Mouse (Mus musculus): ENCODE measurements around the gene Msh4.

DNA sequence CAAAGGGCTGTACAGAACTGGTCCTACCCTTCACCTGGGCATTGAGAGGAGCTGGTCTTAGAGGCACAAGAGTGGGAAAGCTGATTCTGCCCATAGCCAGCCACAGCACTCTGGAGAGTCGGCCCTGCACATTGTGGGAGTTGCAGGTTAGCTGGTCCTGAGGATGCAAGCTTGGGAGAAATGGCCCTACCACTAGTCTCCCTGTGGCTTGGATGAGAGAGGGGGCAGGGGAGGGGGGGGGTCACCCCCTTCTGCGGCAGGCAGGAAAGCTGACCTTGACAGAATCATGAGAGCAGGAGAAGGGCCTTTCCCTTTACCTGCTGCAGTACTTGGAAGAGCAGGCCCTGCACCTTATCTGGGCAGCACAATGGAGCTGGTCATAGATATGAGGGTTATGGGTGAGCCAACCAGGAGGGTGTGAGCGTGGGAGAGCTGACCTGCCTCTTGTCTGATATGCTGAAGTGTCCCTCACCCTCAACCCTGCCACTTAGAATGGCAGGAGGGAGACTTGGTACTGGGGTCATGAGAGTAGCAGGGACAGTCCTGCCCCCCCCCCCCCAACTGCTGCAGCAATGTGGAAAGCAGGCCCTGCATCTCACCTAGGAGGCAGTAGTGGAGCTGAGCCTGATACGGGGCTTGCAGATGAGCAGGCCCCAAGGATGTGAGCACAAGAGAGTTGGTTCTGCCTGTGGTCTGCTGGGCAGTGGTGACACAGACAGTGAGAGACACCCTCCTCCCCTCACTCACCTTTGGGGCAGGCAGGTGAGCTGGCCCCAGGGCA, 73.9 kb downstream of the Msh4 start:
- TF ChIP-seq CTCF (IDR thresholded peaks at IDR 0.05; ENCODE audit: low read depth) (peak; percentile 30; the same call in 1 of the 2 replicates), EP300 (IDR thresholded peaks at IDR 0.05; ENCODE audit: low read depth) (peak; percentile 90)
